In genomic region chr1:159388565-159389024, GRCm38 (mm10) we compare ENCODE assay signal across 9 mouse cellular contexts.
A peak's percentile ranks its signal among the peaks of the same experiment; 100 is the strongest.
DNase-seq lines count a peak whose midpoint lies in the region; ATAC-seq lines count a peak whose summit lies in the region.
"Had no signal": no experiment of that assay in that cellular context is flagged by ENCODE, and none has a peak within 500 bp of the region (broad histone marks: within the 10 kb centered on the region; RNA-seq: fewer than 3 reads in every experiment).

No protein-coding gene starts in this region.

- no peak overlapping the region for H3K9ac ChIP-seq in forebrain, embryonic 15.5 days (replicated peaks)
- no peak overlapping the region for H3K9ac ChIP-seq in forebrain, embryonic 12.5 days
- no peak overlapping the region for H3K9ac ChIP-seq in limb, embryonic 12.5 days (replicated peaks)
- H3K9ac ChIP-seq in hindbrain, embryonic 14.5 days = no peak overlapping the region
- H3K9ac ChIP-seq in midbrain, embryonic 15.5 days = no peak overlapping the region

- H3K36me3 ChIP-seq in forebrain, embryonic 15.5 days = no peaks in the 10 kb centered on the region
- H3K36me3 ChIP-seq in forebrain, embryonic 12.5 days (replicated peaks) = no peaks in the 10 kb centered on the region
- H3K36me3 ChIP-seq in limb, embryonic 12.5 days = no peaks in the 10 kb centered on the region
- no peaks in the 10 kb centered on the region for H3K36me3 ChIP-seq in limb, embryonic 10.5 days
- H3K36me3 ChIP-seq in hindbrain, embryonic 14.5 days (replicated peaks; ENCODE audit: control insufficient read depth, insufficient read depth) = no peaks in the 10 kb centered on the region
- no peaks in the 10 kb centered on the region for H3K36me3 ChIP-seq in midbrain, embryonic 15.5 days (replicated peaks)

- no peak overlapping the region for H3K27ac ChIP-seq in forebrain, embryonic 15.5 days (replicated peaks)
- no peak overlapping the region for H3K27ac ChIP-seq in forebrain, embryonic 12.5 days
- H3K27ac ChIP-seq in limb, embryonic 12.5 days = no peak overlapping the region
- H3K27ac ChIP-seq in limb, embryonic 10.5 days = no peak overlapping the region
- no peak overlapping the region for H3K27ac ChIP-seq in hindbrain, embryonic 14.5 days
- no peak overlapping the region for H3K27ac ChIP-seq in midbrain, embryonic 15.5 days

- H3K9me3 ChIP-seq in forebrain, embryonic 15.5 days = no peaks in the 10 kb centered on the region
- H3K9me3 ChIP-seq in forebrain, embryonic 12.5 days = no peaks in the 10 kb centered on the region
- no peaks in the 10 kb centered on the region for H3K9me3 ChIP-seq in limb, embryonic 12.5 days
- H3K9me3 ChIP-seq in limb, embryonic 10.5 days (replicated peaks) = no peaks in the 10 kb centered on the region
- H3K9me3 ChIP-seq in hindbrain, embryonic 14.5 days (ENCODE audit: control insufficient read depth, low read length) = no peaks in the 10 kb centered on the region
- no peaks in the 10 kb centered on the region for H3K9me3 ChIP-seq in midbrain, embryonic 15.5 days

- peaks cover 10% of the 10 kb centered on the region for H3K4me1 ChIP-seq in forebrain, embryonic 15.5 days
- peaks cover 8% of the 10 kb centered on the region for H3K4me1 ChIP-seq in forebrain, embryonic 12.5 days
- H3K4me1 ChIP-seq in limb, embryonic 12.5 days (replicated peaks) = peaks cover 10% of the 10 kb centered on the region
- H3K4me1 ChIP-seq in limb, embryonic 10.5 days = peaks cover 14% of the 10 kb centered on the region
- peaks cover 8% of the 10 kb centered on the region for H3K4me1 ChIP-seq in hindbrain, embryonic 14.5 days (replicated peaks; ENCODE audit: control insufficient read depth, insufficient read depth, low read length)
- no peaks in the 10 kb centered on the region for H3K4me1 ChIP-seq in midbrain, embryonic 15.5 days

- H3K27me3 ChIP-seq in forebrain, embryonic 15.5 days = no peaks in the 10 kb centered on the region
- no peaks in the 10 kb centered on the region for H3K27me3 ChIP-seq in forebrain, embryonic 12.5 days
- H3K27me3 ChIP-seq in limb, embryonic 12.5 days = no peaks in the 10 kb centered on the region
- H3K27me3 ChIP-seq in limb, embryonic 10.5 days (ENCODE audit: low read depth, poor library complexity, severe bottlenecking) = no peaks in the 10 kb centered on the region
- H3K27me3 ChIP-seq in hindbrain, embryonic 14.5 days (ENCODE audit: control insufficient read depth, insufficient read depth, low read length) = no peaks in the 10 kb centered on the region
- H3K27me3 ChIP-seq in midbrain, embryonic 15.5 days (replicated peaks) = no peaks in the 10 kb centered on the region

- 58% methylated on average over 13 of the region's 13 CpGs for WGBS in forebrain, embryonic 15.5 days
- WGBS in forebrain, embryonic 12.5 days = 74% methylated on average over 13 of the region's 13 CpGs
- 72% methylated on average over 13 of the region's 13 CpGs for WGBS in limb, embryonic 12.5 days
- 82% methylated on average over 13 of the region's 13 CpGs for WGBS in limb, embryonic 10.5 days
- whole genome bisulfite sequencing in hindbrain, embryonic 14.5 days = 67% methylated on average over 13 of the region's 13 CpGs
- 60% methylated on average over 13 of the region's 13 CpGs for WGBS in midbrain, embryonic 15.5 days

- H3K4me2 ChIP-seq in forebrain, embryonic 15.5 days (replicated peaks) = no peak overlapping the region
- H3K4me2 ChIP-seq in forebrain, embryonic 12.5 days = no peak overlapping the region
- H3K4me2 ChIP-seq in limb, embryonic 12.5 days = no peak overlapping the region
- H3K4me2 ChIP-seq in hindbrain, embryonic 14.5 days (replicated peaks) = no peak overlapping the region
- no peak overlapping the region for H3K4me2 ChIP-seq in midbrain, embryonic 15.5 days

- ATAC-seq in forebrain, embryonic 15.5 days (replicated peaks) = peak; percentile 53; the same call in 1 of the 2 replicates
- ATAC-seq in forebrain, embryonic 12.5 days (ENCODE audit: low FRiP score) = no peak
- peak; percentile 54; the same call in 1 of the 2 replicates for ATAC-seq in limb, embryonic 12.5 days (ENCODE audit: insufficient number of reproducible peaks, insufficient read depth, low FRiP score, low TSS enrichment, low read depth)
- ATAC-seq in hindbrain, embryonic 14.5 days (ENCODE audit: low FRiP score) = peak; percentile 77
- ATAC-seq in midbrain, embryonic 15.5 days (replicated peaks) = peak; percentile 54; the same call in 1 of the 2 replicates
- no peak for ATAC-seq in erythroid progenitor cell, adult 5-6 weeks (replicated peaks; ENCODE audit: low FRiP score, poor library complexity, severe bottlenecking)
- no peak for ATAC-seq in megakaryocyte, adult 5-6 weeks (ENCODE audit: poor library complexity, severe bottlenecking)

- DNase-seq in limb, embryonic 10.5 days (ENCODE audit: low spot score) = no peak
- no peak for DNase-seq in hindbrain, embryonic 14.5 days (ENCODE audit: low spot score)
- DNase-seq: thymus, adult 2 months had no signal

- no peak overlapping the region for H3K4me3 ChIP-seq in forebrain, embryonic 15.5 days
- no peak overlapping the region for H3K4me3 ChIP-seq in forebrain, embryonic 12.5 days (replicated peaks)
- no peak overlapping the region for H3K4me3 ChIP-seq in limb, embryonic 12.5 days (replicated peaks)
- H3K4me3 ChIP-seq in limb, embryonic 10.5 days = no peak overlapping the region
- no peak overlapping the region for H3K4me3 ChIP-seq in hindbrain, embryonic 14.5 days (replicated peaks; ENCODE audit: low read length)
- H3K4me3 ChIP-seq in midbrain, embryonic 15.5 days = no peak overlapping the region

Comparison
In these comparisons a context has a peak if more than half of its experiments do, and no peak if none do; other contexts are left out.
1. ATAC-seq: peak in forebrain, embryonic 15.5 days (single experiment), limb, embryonic 12.5 days (single experiment), hindbrain, embryonic 14.5 days (single experiment) and midbrain, embryonic 15.5 days (single experiment); none in forebrain, embryonic 12.5 days (single experiment), erythroid progenitor cell, adult 5-6 weeks (single experiment) and megakaryocyte, adult 5-6 weeks (single experiment).